7 mouse cellular contexts compared by ENCODE assay signal in genomic region chr2:44556861-44557592, GRCm38 (mm10).
A peak's percentile ranks its signal among the peaks of the same experiment; 100 is the strongest.
DNase-seq lines count a peak whose midpoint lies in the region; ATAC-seq lines count a peak whose summit lies in the region.

No protein-coding gene starts in this region.

- ATAC-seq in embryonic facial prominence, embryonic 15.5 days (ENCODE audit: insufficient number of reproducible peaks, low FRiP score, low TSS enrichment, low read depth) = peak; percentile 54; the same call in 1 of the 2 replicates
- ATAC-seq in heart, embryonic 16.5 days (replicated peaks; ENCODE audit: extremely low read depth, insufficient read depth, low FRiP score) = peak; percentile 52; the same call in 1 of the 2 replicates
- no peak for ATAC-seq in liver, embryonic 15.5 days (ENCODE audit: insufficient read depth)

- H3K36me3 ChIP-seq in embryonic facial prominence, embryonic 15.5 days = no peaks in the 10 kb centered on the region
- no peaks in the 10 kb centered on the region for H3K36me3 ChIP-seq in heart, embryonic 16.5 days (ENCODE audit: control insufficient read depth, insufficient read depth)
- no peaks in the 10 kb centered on the region for H3K36me3 ChIP-seq in liver, embryonic 15.5 days (replicated peaks)

- peak overlapping the region; percentile 80 for H3K27ac ChIP-seq in embryonic facial prominence, embryonic 15.5 days (replicated peaks)
- H3K27ac ChIP-seq in heart, embryonic 16.5 days (ENCODE audit: low read length) = no peak overlapping the region
- H3K27ac ChIP-seq in liver, embryonic 15.5 days (replicated peaks) = no peak overlapping the region

- no peaks in the 10 kb centered on the region for H3K27me3 ChIP-seq in embryonic facial prominence, embryonic 15.5 days
- H3K27me3 ChIP-seq in heart, embryonic 16.5 days (ENCODE audit: control insufficient read depth, insufficient read depth, low read length) = peaks cover 8% of the 10 kb centered on the region
- H3K27me3 ChIP-seq in liver, embryonic 15.5 days = peaks cover 31% of the 10 kb centered on the region

- peaks cover 32% of the 10 kb centered on the region for H3K4me1 ChIP-seq in embryonic facial prominence, embryonic 15.5 days
- peaks cover 7% of the 10 kb centered on the region for H3K4me1 ChIP-seq in heart, embryonic 16.5 days (ENCODE audit: control insufficient read depth, insufficient read depth, low read length)
- H3K4me1 ChIP-seq in liver, embryonic 15.5 days (replicated peaks) = no peaks in the 10 kb centered on the region

- peak; percentile 33 for DNase-seq in CD4-positive helper T cell, adult 2 months (ENCODE audit: low read depth, low spot score)
- peak; percentile 40 for DNase-seq in Muller cell, postnatal 12 days (ENCODE audit: inconsistent ontology term)
- DNase-seq in kidney, postnatal 4 days = peak; percentile 55 to 71
- peak; percentile 55 to 72 for DNase-seq in right cerebral cortex, adult 2 months (ENCODE audit: low spot score in 2 of 2)

- H3K4me3 ChIP-seq in embryonic facial prominence, embryonic 15.5 days (replicated peaks) = peak overlapping the region; percentile 49
- peak overlapping the region; percentile 60 for H3K4me3 ChIP-seq in heart, embryonic 16.5 days (ENCODE audit: low read length)
- H3K4me3 ChIP-seq in liver, embryonic 15.5 days (replicated peaks) = peak overlapping the region; percentile 23; the same call in 1 of the 2 replicates

- whole genome bisulfite sequencing in embryonic facial prominence, embryonic 15.5 days = 1% methylated on average over 42 of the region's 42 CpGs
- 2% methylated on average over 42 of the region's 42 CpGs for WGBS in heart, embryonic 16.5 days
- 2% methylated on average over 42 of the region's 42 CpGs for WGBS in liver, embryonic 15.5 days (ENCODE audit: insufficient replicate concordance)

- peak overlapping the region; percentile 86 for H3K4me2 ChIP-seq in embryonic facial prominence, embryonic 15.5 days (replicated peaks)
- peak overlapping the region; percentile 92 for H3K4me2 ChIP-seq in heart, embryonic 16.5 days (ENCODE audit: low read depth, low read length)
- peak overlapping the region; percentile 54 for H3K4me2 ChIP-seq in liver, embryonic 15.5 days

- peak overlapping the region; percentile 42 for H3K9ac ChIP-seq in embryonic facial prominence, embryonic 15.5 days
- H3K9ac ChIP-seq in heart, embryonic 16.5 days (ENCODE audit: low read length) = peak overlapping the region; percentile 71
- H3K9ac ChIP-seq in liver, embryonic 15.5 days = no peak overlapping the region

- no peaks in the 10 kb centered on the region for H3K9me3 ChIP-seq in embryonic facial prominence, embryonic 15.5 days (replicated peaks)
- no peaks in the 10 kb centered on the region for H3K9me3 ChIP-seq in heart, embryonic 16.5 days (replicated peaks; ENCODE audit: control insufficient read depth, low read length)
- no peaks in the 10 kb centered on the region for H3K9me3 ChIP-seq in liver, embryonic 15.5 days (replicated peaks)
